Mouse (Mus musculus) intestine, embryonic 14.5 days (tissue): ENCODE data around the gene AA467197. TPM values are rescaled to one million over a fixed set of nuclear protein-coding genes. Genes with fewer than 3 reads are reported as not detected.

Experiments used
- ATAC-seq: fragments of 200-750 bp; cut with Nextera tagmentation; replicated peaks from 2 replicates; pipeline ENCODE4 v1.8.0; 2017; ENCODE audit warnings: low read depth, moderate number of reproducible peaks, moderate TSS enrichment, moderate library complexity; ENCODE audit not compliant: low FRiP score, low TSS enrichment
- DNase-seq: peaks from one replicate; pipeline ENCODE4 v3.0.0-alpha.2; 2018; ENCODE audit warnings: low spot score
- H3K27ac ChIP-seq: fragments of 300-500 bp; sonication (generic); 2 replicates; pipeline ENCODE4 v1.5.1; 2014; ENCODE audit warnings: low read depth, mild to moderate bottlenecking, control low read depth
- H3K27me3 ChIP-seq: fragments of 300-500 bp; sonication (generic); replicated peaks from 2 replicates; pipeline ENCODE4 v1.6.1; 2014; ENCODE audit warnings: low read length, control low read depth; ENCODE audit not compliant: control insufficient read depth, insufficient read depth
- H3K36me3 ChIP-seq: fragments of 300-500 bp; sonication (generic); 2 replicates; pipeline ENCODE4 v1.6.1; 2014; ENCODE audit warnings: low read length, control low read depth; ENCODE audit not compliant: control insufficient read depth, insufficient read depth
- H3K4me1 ChIP-seq: fragments of 300-500 bp; sonication (generic); replicated peaks from 2 replicates; pipeline ENCODE4 v1.6.1; 2014; ENCODE audit warnings: low read length, control low read depth, mixed read lengths; ENCODE audit not compliant: control insufficient read depth, insufficient read depth
- H3K4me2 ChIP-seq: fragments of 300-500 bp; sonication (generic); 2 replicates; pipeline ENCODE4 v1.6.1; 2014; ENCODE audit warnings: low read length
- H3K4me3 ChIP-seq: fragments of 300-500 bp; sonication (generic); 2 replicates; pipeline ENCODE4 v1.5.1; 2014; ENCODE audit warnings: low read depth, low read length, control low read depth, mixed read lengths
- H3K9ac ChIP-seq: fragments of 300-500 bp; sonication (generic); 2 replicates; pipeline ENCODE4 v1.6.1; 2014; ENCODE audit warnings: mild to moderate bottlenecking, low read length
- H3K9me3 ChIP-seq: fragments of 300-500 bp; sonication (generic); 2 replicates; pipeline ENCODE4 v1.6.1; 2016; ENCODE audit warnings: low read length, control low read depth; ENCODE audit not compliant: control insufficient read depth
- WGBS: fragments of 180-500 bp; shearing (Covaris S2); extraction: QIAGEN DNeasy Blood & Tissue Kit; methylation state at CpG from one replicate; pipeline ENCODE4 v1.1.7; 2014; 5-methylcytosine and 5-hydroxymethylcytosine counted together
- polyA plus RNA-seq: library from polyadenylated mRNA; unstranded; fragments of >200 nt; fragmentation: Nextera tagmentation; extraction: Ambion mirVana; gene quantifications from 2 replicates; pipeline ENCODE4 v1.2.1, GENCODE M21; 2014

Gene AA467197
- 3.2 and 5.2 TPM in 2 replicates for polyA plus RNA-seq

DNA sequence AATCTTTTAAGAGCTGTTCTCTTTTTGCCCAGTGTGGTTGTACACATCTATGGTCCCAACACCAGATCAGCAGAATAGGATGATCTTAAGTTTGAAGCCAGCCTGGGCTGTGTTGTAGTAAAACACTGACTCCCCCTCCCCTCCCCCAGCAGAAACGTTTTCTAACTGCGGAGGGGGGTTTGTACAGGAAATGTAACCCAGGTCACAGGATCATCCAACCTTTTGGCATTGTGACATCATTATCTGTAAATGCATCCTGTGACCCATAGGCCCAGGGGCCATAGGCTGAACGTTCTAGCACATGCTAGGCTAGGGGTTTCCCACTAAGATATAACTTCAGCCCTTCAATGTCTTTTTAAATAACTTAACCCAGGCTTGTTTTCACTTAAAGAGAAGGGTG, at the start of gene AA467197:
TSS of gene AA467197 (plus strand) at position 301 of the 400 bp plus-strand sequence.
- H3K9ac ChIP-seq = no peak within 1 kb of the TSS
- DNase-seq = no peak

DNA sequence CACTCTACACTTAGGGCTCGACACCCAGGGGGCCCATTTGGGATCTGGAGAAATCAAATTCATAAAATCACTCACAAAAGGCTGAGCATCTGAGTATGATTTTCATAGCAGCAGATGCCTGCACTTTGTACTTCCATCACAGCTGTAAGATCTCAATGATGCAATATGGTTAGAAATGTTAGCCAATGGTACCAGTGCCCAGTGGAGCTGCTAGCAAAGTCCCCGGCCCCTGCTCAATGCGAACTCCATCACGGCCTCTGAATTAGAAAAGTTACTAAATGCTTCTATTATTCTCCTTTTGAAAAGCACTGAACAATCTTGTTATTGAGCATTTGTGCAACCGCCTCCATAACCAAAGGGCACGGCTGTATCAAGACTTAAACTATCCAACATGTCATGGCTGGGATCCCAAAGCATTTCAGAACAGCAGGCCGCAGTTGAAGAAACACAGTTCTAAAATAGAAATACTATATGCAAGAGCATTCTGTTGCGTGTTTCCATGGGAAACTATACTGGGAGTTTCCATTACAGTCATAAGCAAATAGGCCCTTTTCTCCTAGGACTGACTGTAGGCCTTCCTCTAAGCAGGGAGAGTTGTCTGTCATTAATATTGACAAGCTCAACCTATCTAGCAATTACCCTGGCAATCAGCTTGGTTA, 48.8 kb upstream of the AA467197 start:
- WGBS = 92% methylated on average over 8 of the region's 8 CpGs
- Histone ChIP-seq H3K36me3 (no peaks in the 10 kb centered on the region), H3K4me2 (no peak overlapping the region), H3K4me3 (no peak overlapping the region), H3K9me3 (no peaks in the 10 kb centered on the region), H3K9ac (no peak overlapping the region), H3K27me3 (no peaks in the 10 kb centered on the region), H3K4me1 (no peaks in the 10 kb centered on the region), H3K27ac (no peak overlapping the region)
- DNase-seq = no peak
- no peak for ATAC-seq

More for the DNA sequence above, at the start of gene AA467197:
- WGBS = 60% methylated on average over 3 of the region's 3 CpGs
- Histone ChIP-seq H3K27ac (no peak within 1 kb of the TSS), H3K9me3 (no peaks in the 10 kb centered on the region), H3K4me1 (peaks cover 8% of the 10 kb centered on the region), H3K36me3 (peaks cover 19% of the 10 kb centered on the region), H3K27me3 (peaks cover 15% of the 10 kb centered on the region), H3K4me3 (peak within 1 kb of the TSS; percentile 34), H3K4me2 (peak within 1 kb of the TSS; percentile 50)
- no peak for ATAC-seq

DNA sequence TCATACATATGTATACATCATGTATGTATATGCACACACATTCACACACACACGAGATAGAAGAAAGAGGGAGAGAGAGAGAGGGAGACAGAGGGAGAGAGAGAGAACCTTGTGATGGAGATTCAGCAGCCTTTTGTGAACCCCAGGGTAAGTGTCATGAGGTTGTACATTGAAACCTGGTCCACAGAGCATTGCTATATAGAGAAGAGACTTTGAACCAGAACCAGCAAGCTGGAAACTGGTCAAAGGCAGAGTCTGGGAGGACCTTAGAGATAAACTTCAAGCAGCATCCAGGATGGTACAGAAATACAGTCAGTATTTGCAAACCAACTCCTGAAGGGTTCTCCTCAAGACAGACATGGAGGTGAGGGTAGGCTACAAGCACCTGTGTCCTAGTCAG, 46.4 kb upstream of the AA467197 start:
- Histone ChIP-seq H3K4me3 (no peak overlapping the region), H3K9me3 (no peaks in the 10 kb centered on the region), H3K36me3 (no peaks in the 10 kb centered on the region), H3K27ac (no peak overlapping the region), H3K4me2 (no peak overlapping the region), H3K27me3 (no peaks in the 10 kb centered on the region), H3K4me1 (no peaks in the 10 kb centered on the region), H3K9ac (no peak overlapping the region)
- no peak for ATAC-seq
- no peak for DNase-seq
- WGBS = 77% methylated on average over 1 of the region's 1 CpGs

DNA sequence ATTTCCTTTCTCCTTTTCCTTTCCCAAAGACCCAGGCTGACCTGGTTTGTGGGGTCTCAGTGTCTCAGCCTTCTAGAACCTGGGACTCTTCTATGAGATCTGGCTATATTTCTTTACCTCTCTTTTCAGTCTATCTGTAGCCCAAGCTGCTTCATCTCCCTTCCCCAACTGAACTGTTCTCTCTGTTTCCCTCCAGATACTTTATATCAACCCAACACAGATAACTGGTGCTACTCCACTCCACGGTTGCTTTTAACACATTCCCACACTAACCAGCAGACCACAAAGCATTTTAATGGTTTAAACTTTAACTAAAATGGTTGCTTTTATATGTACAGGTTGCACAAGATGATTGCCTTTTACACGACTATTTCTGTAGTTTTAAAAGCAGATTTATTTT, 45.6 kb upstream of the AA467197 start:
- Histone ChIP-seq H3K36me3 (no peaks in the 10 kb centered on the region), H3K27me3 (no peaks in the 10 kb centered on the region), H3K4me2 (no peak overlapping the region), H3K9me3 (no peaks in the 10 kb centered on the region), H3K4me1 (no peaks in the 10 kb centered on the region), H3K4me3 (no peak overlapping the region), H3K27ac (no peak overlapping the region), H3K9ac (no peak overlapping the region)
- WGBS = 57% methylated on average over 2 of the region's 2 CpGs
- ATAC-seq (no peak), DNase-seq (no peak)

DNA sequence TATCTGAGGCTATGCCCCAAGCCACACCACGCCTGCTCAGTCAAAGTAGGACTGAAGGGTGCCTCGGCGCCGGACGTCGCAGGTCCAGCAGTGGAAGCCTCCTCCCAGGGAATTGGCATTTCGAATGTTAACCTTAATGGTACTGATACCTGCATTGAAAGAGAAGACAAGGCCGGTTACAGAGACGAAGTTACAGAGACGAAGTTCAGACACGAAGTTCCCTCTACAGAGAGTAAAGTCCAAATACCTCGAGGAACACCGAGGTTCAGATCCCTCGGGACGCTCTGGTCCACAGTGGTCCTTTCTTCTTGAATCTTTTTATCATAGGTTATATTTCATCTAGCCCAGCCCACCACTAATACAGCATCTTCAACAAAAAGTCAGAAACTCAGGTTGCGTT, 41.3 kb upstream of the AA467197 start:
- no peak for ATAC-seq

DNA sequence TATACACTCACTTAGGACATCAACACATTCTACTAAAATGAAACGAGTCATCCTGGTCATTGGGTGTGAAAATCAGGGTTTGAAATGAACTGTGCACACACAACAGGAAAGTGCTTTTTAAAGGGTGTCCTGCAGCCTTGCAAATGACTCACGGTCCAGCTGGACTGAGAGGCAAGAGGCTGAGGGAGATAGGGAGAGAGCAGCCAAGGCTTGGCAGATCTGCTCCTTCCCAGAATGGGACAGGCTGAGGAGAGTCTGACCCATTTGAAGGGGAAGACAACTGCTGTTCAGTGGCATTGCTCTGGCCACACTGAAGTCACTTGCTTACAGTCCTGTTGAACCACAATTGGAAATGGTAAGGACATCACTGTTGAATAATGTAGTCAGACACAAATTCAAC, 37.0 kb upstream of the AA467197 start:
- Histone ChIP-seq H3K9ac (no peak overlapping the region), H3K9me3 (no peaks in the 10 kb centered on the region), H3K4me1 (no peaks in the 10 kb centered on the region), H3K27me3 (no peaks in the 10 kb centered on the region), H3K4me2 (no peak overlapping the region), H3K4me3 (no peak overlapping the region), H3K36me3 (no peaks in the 10 kb centered on the region), H3K27ac (no peak overlapping the region)
- DNase-seq (no peak), ATAC-seq (no peak)
- WGBS = 88% methylated on average over 2 of the region's 2 CpGs

More for the DNA sequence above, 41.3 kb upstream of the AA467197 start:
- H3K4me1 ChIP-seq = no peaks in the 10 kb centered on the region
- H3K9me3 ChIP-seq = no peaks in the 10 kb centered on the region
- DNase-seq = no peak
- H3K27ac ChIP-seq = no peak overlapping the region
- no peaks in the 10 kb centered on the region for H3K36me3 ChIP-seq
- 91% methylated on average over 16 of the region's 16 CpGs for WGBS
- no peak overlapping the region for H3K9ac ChIP-seq
- H3K4me3 ChIP-seq = no peak overlapping the region
- no peak overlapping the region for H3K4me2 ChIP-seq
- no peaks in the 10 kb centered on the region for H3K27me3 ChIP-seq

DNA sequence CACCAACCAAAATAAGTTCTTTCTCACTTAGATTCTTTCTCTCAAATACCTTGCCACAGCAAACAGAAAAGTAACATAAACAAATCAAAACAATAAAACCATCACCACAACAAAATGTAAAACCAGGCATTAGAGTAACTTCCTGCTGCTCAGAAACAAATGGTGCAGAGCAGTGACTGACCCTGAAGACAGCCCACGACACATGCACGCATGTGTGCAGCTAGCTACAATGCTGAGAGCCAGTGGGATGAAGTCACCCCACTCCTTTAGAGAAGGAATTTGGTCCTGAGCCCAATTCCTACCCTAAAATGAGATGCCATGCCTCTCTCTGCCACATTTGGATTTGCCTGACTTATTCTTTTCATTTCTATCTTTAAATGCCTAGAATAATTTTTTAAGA, 35.4 kb upstream of the AA467197 start:
- WGBS = 72% methylated on average over 2 of the region's 2 CpGs
- Histone ChIP-seq H3K9me3 (no peaks in the 10 kb centered on the region), H3K27ac (no peak overlapping the region), H3K36me3 (no peaks in the 10 kb centered on the region), H3K9ac (no peak overlapping the region), H3K4me2 (no peak overlapping the region), H3K4me1 (no peaks in the 10 kb centered on the region), H3K27me3 (no peaks in the 10 kb centered on the region), H3K4me3 (no peak overlapping the region)
- ATAC-seq (no peak), DNase-seq (no peak)

DNA sequence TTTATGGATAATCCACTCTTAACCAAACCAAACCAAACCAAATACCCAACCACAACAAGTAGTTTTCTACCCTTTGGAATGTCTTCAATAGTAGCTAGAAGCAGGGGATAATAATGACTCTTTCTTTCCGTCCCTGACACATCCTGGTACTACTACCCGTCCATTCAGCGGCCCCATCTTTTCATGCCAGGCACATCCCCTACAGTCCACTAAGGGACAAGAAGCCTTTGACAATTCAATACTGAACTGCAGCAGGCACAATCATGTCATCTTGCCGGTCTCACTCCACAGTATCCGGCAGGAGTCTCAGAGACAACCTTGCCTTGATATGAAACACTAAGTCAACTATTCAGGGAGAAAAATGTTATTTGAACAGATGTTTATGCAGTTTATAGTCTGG, 31.0 kb upstream of the AA467197 start:
- no peaks in the 10 kb centered on the region for H3K9me3 ChIP-seq
- no peak overlapping the region for H3K27ac ChIP-seq
- 79% methylated on average over 5 of the region's 5 CpGs for WGBS
- DNase-seq (no peak), ATAC-seq (no peak)
- no peak overlapping the region for H3K4me2 ChIP-seq
- no peaks in the 10 kb centered on the region for H3K27me3 ChIP-seq
- H3K4me1 ChIP-seq = no peaks in the 10 kb centered on the region
- no peaks in the 10 kb centered on the region for H3K36me3 ChIP-seq
- H3K4me3 ChIP-seq = no peak overlapping the region
- H3K9ac ChIP-seq = no peak overlapping the region

DNA sequence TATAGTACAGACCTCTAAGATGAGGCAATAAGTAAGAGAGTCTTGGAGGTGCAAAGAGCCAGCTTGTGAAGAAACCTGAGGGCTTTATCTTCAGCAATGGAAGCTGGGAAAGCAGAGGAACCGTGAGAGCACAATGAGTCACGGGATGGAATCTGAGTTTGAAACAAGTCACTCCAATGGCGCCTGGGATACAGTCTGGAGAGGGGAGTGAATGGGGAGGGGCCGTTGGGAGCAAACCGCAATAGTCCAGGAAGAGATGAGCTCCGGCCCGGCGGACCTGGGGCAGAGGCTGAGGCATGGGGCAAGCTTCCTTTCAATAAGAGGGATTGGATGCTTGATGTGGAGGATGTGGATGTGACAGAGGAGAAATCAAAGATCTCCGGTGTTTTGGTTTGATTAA, 28.0 kb upstream of the AA467197 start:
- Histone ChIP-seq H3K27ac (no peak overlapping the region), H3K36me3 (no peaks in the 10 kb centered on the region), H3K4me1 (no peaks in the 10 kb centered on the region), H3K4me2 (no peak overlapping the region), H3K27me3 (0 out of 2 replicates have a peak, but pooled peaks cover 8% of the 10 kb centered on the region), H3K4me3 (no peak overlapping the region), H3K9ac (no peak overlapping the region), H3K9me3 (no peaks in the 10 kb centered on the region)
- 77% methylated on average over 9 of the region's 9 CpGs for WGBS
- DNase-seq (no peak), ATAC-seq (no peak)
